Mouse (Mus musculus): ENCODE data around the gene Slc12a5. TPM values are rescaled to one million over a fixed set of nuclear protein-coding genes. Genes with fewer than 3 reads are reported as not detected.

Slc12a5 gene
- under 1 TPM in 2 of 3 experiments, not detected in 1; 0.21 to 0.33 TPM for polyA plus RNA-seq (2017; shearing (Covaris generic))

- ATAC-seq = no peak
Measured at GRCm38 (mm10) chr2:164960716-164961441, at the start of gene Slc12a5. Gene Slc12a5, plus strand, starts transcription at chr2:164960802.

- peak; percentile 55 for ATAC-seq
Measured at GRCm38 (mm10) chr2:164911086-164912048, 49.2 kb upstream of the Slc12a5 start, which contains the start of gene Zfp335. Gene Zfp335, minus strand, starts transcription at chr2:164911757.

DNA sequence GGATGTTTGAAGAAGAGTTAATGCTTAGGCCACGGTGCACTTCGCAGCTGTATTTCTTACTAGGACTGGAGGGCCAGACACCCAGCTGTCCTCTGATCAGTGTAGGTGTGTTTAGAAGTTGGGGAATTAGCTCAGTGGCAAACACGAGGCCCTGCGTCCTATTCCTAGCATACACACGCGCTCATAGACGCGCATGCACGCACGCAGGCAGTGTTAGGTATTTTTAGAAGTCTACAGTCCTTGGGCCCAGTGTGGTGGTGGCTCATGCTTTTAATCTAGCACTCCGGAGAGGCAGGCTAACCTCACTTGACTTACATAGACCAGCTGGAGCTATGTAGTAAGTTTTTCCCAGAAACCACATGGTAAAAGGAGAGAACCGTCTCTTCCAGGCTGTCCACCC lies 48.5 kb upstream of the Slc12a5 start:
- ATAC-seq = peak; percentile 32

DNA sequence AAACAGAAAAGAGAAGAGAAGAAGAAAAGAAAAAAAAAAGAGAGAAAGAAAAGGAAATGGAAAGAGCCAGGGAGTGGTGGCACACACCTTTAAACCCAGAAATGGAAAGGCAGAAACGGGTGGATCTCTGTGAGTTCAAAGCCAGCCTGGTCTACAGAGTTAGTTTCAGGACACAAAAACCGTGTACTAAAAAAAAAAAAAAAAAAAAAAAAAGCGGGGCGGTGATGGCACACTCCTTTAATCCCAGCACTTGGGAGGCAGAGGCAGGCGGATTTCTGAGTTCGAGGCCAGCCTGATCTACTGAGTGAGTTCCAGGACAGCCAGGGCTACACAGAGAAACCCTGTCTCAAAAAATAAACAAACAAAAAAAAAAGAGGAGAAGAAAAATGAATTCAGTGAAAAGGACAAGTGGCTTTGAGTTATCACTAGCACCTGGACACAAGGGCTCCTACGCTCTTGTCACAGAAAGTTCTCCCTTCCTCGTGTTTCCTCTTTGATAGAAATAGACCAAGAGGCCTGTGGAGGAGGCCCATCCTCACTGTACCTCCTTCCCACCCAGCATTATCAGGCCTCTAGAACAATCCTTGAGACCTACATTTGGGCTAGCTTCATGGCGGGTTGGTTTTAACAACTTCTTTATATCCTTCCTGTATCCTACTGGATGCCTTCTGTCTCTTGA lies 47.7 kb upstream of the Slc12a5 start:
- ATAC-seq = peak; percentile 1

DNA sequence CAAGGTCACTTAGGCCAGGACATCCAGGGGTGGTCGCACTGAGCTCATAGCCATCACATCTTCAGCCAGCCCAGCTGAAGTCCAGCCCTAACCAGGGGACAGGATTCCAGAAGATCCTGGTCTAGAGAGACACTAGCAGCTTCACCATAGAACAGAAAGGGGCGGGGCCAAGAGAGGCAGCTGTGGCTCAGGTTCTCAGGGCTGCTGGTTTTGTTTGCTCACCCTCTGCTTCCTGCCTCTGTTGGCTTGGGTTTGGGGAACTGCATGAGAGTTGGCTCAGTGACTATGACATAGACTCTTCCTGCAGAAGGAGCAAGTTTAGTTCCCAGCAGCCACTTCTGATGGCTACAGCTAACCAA lies 47.2 kb upstream of the Slc12a5 start:
- ATAC-seq = peak; percentile 78

GRCm38 (mm10) chr2:164916820-164917219 lies 43.8 kb upstream of the Slc12a5 start:
- ATAC-seq = no peak

DNA sequence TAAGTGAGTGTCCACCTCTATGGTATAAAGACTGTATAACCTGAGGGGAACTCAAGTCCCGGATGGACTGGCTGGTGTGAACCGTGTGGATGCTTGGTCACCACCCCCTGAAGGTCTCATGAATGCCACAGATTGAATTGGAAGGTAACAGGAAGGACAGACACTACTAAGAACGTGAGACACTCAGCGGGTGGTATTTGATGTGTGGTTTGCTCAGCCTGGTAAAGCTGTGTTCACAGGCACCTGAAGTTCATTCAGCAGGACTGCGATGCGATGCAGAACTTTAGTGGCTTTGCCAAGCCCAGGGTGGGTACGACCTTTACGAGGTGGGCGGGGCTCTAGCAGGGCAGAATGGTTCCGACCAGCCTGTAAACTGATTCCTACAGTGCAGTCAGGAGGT lies 43.2 kb upstream of the Slc12a5 start:
- no peak for ATAC-seq

DNA sequence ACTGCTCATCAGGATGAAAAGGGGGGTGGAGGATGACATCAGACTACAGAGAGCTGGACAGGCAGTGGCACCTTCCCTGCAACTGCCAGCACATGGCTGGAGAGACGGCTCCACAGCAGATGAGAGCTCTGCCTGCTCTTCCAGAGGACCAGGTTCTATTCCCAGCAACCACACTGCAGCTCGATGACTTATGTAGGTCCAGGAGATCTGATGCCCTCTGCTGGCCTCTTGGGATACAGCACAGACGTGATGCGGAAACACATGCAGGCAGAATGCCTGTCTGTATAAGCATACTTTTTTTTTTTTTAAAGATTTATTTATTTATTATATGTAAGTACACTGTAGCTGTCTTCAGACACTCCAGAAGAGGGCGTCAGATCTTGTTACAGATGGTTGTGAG lies 42.3 kb upstream of the Slc12a5 start:
- no peak for ATAC-seq

GRCm38 (mm10) chr2:164921984-164922383 lies 38.6 kb upstream of the Slc12a5 start:
- ATAC-seq = no peak

DNA sequence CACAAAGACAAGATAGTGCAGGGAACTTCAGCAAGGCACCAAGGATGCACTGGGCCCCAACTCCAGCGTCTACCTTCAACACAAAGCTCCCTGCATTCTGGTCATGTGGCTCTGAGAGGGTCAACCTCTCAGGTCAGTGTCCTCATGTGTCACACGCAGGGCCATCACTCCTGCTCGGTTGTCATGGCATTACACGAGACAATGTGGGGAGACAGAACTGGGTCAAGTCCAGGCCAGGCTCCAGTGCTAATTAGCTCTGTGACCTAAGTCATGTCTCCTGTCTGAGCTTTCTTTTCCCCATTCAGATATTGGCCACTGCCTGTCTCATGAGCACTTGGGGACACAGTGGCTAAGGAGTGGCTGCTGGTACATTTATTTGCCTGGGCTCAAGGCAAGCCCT lies 37.3 kb upstream of the Slc12a5 start:
- no peak for ATAC-seq

- ATAC-seq = peak; percentile 81
Measured at GRCm38 (mm10) chr2:164924100-164924857, 36.3 kb upstream of the Slc12a5 start.

DNA sequence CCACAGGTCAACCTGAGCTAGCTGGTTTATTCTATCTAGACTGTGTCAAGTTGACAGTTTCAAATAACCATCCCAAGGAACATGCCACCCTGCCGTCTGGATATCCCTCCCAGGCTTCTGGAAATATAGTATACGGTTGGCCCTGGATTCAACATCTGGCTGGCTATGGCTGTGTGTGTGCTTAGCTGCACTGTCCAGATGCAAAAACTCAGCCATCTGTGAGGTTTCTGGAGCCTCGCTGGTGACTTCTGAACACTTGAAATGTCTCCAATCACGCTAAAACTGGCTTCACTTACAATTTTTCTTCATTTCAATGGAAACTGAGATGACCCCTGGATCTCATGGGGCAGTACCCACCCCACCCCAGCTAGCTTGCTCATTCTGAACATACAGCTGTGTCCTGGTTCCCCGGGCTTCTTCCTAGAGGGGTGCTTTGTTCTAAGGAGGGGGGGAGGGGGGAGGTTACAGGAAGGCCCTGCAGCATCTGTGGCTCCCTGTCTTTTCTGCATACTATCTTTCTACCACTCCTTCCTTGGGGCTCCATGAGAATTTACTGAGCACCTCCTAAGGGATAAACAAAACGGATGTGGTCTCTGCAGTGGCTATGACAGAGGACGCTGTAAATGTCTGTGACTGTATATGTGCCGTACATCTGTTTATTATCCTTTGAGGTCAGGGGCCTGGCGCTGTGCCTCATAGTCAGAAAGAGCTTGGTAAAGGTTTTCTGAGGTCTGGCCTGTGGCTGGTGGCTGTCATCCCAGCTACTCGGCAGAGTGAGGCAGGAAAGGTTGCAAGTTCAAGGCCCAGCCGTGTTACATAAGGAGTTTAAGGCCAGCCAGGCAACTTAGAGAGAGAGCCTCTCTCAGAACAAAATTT lies 29.7 kb upstream of the Slc12a5 start:
- ATAC-seq = no peak

DNA sequence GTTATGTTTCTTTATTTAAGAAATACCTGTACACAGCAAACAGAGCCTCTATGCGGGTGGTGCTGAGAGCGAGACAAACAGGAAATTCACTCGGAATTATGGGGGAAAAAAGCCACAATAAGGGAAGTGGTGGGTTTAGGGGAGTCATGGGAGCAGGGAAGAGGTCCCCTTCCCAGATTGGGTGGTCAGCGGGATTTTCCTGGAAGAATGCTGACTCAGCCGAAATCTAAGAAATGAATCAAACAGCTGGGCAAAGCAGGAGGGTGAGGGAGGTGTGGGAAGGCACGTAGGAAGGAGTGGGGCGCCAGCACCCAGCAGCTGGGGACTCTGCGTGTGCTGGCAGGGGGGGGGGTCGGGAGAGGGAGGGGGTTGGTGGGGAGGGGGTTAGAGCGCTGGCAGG lies 27.1 kb upstream of the Slc12a5 start:
- ATAC-seq = no peak

DNA sequence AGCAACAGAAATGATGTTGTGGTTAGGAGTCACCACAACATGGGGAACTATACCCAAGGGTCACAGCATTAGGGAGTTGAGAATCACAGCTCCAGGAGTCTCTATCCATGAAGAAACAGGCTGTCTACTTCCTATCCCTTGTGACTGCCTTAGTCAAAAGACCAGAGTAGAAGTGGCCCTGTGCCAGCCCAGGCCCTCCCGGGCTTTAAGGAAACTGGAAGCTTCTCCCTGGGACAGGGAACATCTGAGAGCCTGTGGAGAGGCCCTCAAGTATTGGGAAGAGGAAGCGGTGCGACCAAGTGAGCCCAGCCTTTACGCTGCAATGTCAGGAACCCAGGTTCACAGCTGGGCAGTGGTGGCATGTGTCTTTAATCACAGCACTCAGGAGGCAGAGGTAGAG lies 24.6 kb upstream of the Slc12a5 start:
- ATAC-seq = no peak

- ATAC-seq = peak; percentile 72
Measured at GRCm38 (mm10) chr2:164938146-164939091, 22.2 kb upstream of the Slc12a5 start.

- no peak for ATAC-seq
Measured at GRCm38 (mm10) chr2:164939106-164939505, 21.5 kb upstream of the Slc12a5 start.

GRCm38 (mm10) chr2:164940140-164940830 lies 20.3 kb upstream of the Slc12a5 start, which contains the start of gene Mmp9:
Gene Mmp9, plus strand, starts transcription at chr2:164940780.
- no peak for ATAC-seq

DNA sequence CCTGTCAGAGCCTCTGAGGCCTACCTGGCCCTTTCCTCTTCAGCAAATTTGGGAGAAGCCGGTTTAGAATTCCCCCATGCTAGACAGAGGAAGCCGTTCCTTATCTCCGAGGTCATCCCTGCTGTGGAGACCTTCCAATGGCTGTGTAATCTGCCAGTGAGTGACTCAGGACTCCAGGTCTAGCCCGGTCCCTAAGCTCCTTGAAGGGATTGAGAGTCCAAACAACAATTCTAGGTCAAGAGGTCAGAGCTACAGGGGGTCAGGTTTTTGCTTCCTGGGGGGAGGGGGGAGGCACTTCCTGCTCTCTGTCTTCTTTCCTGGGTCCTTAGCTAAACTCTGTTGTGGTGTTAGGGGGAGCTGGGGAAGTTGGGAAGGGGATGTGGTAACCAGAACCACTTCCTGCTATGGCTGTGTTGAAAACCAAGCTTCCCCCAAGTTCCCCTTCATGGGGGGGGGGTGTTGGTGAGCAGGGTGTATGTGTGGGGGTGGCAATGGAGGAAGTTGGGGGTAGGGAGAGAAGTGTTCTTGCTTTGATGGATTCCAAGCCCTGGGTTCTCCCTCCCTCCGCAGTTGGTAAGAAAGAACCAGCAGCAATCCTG lies 17.8 kb upstream of the Slc12a5 start:
- ATAC-seq = peak; percentile 91

- no peak for ATAC-seq
Measured at GRCm38 (mm10) chr2:164947506-164947905, 13.1 kb upstream of the Slc12a5 start.

Measured in inflammation-experienced regulatory T-cells, adult 6 months (primary cell).